Mouse (Mus musculus) intestine, postnatal 0 days (tissue): ENCODE measurements at regions not wholly inside any gene's neighbourhood (a gene's known extent, or its start where the extent isn't known, plus 50 kb on each side); places are given as distances from the start of the nearest gene placed in this dataset.

Experiments used
- ATAC-seq: fragments of 200-750 bp; cut with Nextera tagmentation; 2 replicates; pipeline ENCODE4 v1.8.0; 2017; ENCODE audit warnings: mild to moderate bottlenecking, moderate TSS enrichment, moderate library complexity
- H3K27ac ChIP-seq: fragments of 300-500 bp; sonication (generic); 2 replicates; pipeline ENCODE4 v1.5.1; 2014; ENCODE audit warnings: mild to moderate bottlenecking, low read depth, low read length, moderate library complexity
- H3K27me3 ChIP-seq: fragments of 300-500 bp; sonication (generic); replicated peaks from 2 replicates; pipeline ENCODE4 v1.6.1; 2014; ENCODE audit warnings: low read length, mixed read lengths; ENCODE audit not compliant: control insufficient read depth, insufficient read depth
- H3K36me3 ChIP-seq: fragments of 300-500 bp; sonication (generic); 2 replicates; pipeline ENCODE4 v1.6.1; 2014; ENCODE audit warnings: mild to moderate bottlenecking, moderate library complexity; ENCODE audit not compliant: control insufficient read depth, insufficient read depth
- H3K4me1 ChIP-seq: fragments of 300-500 bp; sonication (generic); replicated peaks from 2 replicates; pipeline ENCODE4 v1.6.1; 2014; ENCODE audit warnings: antibody characterized with exemption, low read length, mixed read lengths; ENCODE audit not compliant: control insufficient read depth, insufficient read depth
- H3K4me2 ChIP-seq: fragments of 300-500 bp; sonication (generic); replicated peaks from 2 replicates; pipeline ENCODE4 v1.6.1; 2014; ENCODE audit warnings: low read depth, mild to moderate bottlenecking, moderate library complexity
- H3K4me3 ChIP-seq: fragments of 300-500 bp; sonication (generic); 2 replicates; pipeline ENCODE4 v1.5.1; 2014; ENCODE audit warnings: low read depth, low read length
- H3K9ac ChIP-seq: fragments of 300-500 bp; sonication (generic); 2 replicates; pipeline ENCODE4 v1.6.1; 2014; ENCODE audit warnings: mild to moderate bottlenecking, low read depth, low read length
- H3K9me3 ChIP-seq: fragments of 300-500 bp; sonication (generic); 2 replicates; pipeline ENCODE4 v1.6.1; 2016; ENCODE audit warnings: mixed run types; ENCODE audit not compliant: control insufficient read depth
- CTCF ChIP-seq: sonication (generic); IDR thresholded peaks from 2 replicates; pipeline ENCODE4 v1.5.1; 2016; ENCODE audit warnings: low read depth, mild to moderate bottlenecking, control low read depth, antibody characterized with exemption, moderate library complexity
- WGBS: fragments of 180-500 bp; shearing (Covaris S2); extraction: QIAGEN DNeasy Blood & Tissue Kit; methylation state at CpG from one replicate; pipeline ENCODE4 v1.1.7; 2014; 5-methylcytosine and 5-hydroxymethylcytosine counted together

DNA sequence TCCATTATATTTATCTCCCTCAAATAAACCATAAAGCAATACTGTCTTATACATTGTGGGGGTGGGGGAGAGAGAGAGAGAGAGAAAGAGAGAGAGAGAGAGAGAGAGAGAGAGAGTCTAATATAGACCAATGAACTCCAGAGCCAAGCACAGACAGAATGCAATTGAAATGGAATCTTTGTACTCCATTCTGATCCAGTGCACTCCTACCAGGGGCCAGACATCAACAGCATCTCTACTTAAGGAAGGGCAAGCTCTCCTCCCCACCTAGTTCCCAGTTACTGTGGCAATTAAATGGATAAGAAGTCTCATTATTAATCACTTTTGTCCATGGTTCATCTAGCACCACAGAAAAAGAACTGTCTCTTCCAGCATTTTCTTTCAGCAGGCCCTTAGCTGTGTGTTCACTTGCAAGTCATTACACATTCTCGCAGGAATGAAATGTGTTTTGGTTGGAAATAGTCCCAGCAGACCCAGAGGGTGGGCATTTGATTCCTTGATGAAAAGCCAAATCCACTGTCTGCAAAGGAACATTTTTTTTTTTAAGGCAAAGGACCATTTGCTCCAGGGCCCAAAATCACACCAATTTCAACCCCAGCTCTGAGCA lies 73.8 kb upstream of the Col1a2 start:
- TF ChIP-seq CTCF: no peak
- H3K27ac ChIP-seq: no peak overlapping the region
- no peak overlapping the region for H3K4me2 ChIP-seq
- no peak for ATAC-seq
- H3K4me1 ChIP-seq: no peaks in the 10 kb centered on the region
- H3K36me3 ChIP-seq: no peaks in the 10 kb centered on the region
- 80% methylated on average over 1 of the region's 1 CpGs for WGBS
- H3K27me3 ChIP-seq: no peaks in the 10 kb centered on the region
- H3K9ac ChIP-seq: no peak overlapping the region
- H3K4me3 ChIP-seq: no peak overlapping the region
- H3K9me3 ChIP-seq: no peaks in the 10 kb centered on the region

GRCm38 (mm10) chr6:4432192-4432591 lies 72.4 kb upstream of the Col1a2 start:
- no peaks in the 10 kb centered on the region for H3K36me3 ChIP-seq
- no peak overlapping the region for H3K4me2 ChIP-seq
- no peak for TF ChIP-seq CTCF
- H3K4me1 ChIP-seq: no peaks in the 10 kb centered on the region
- no peak overlapping the region for H3K27ac ChIP-seq
- 81% methylated on average over 8 of the region's 8 CpGs for WGBS
- ATAC-seq: no peak
- H3K9ac ChIP-seq: no peak overlapping the region
- no peaks in the 10 kb centered on the region for H3K27me3 ChIP-seq
- H3K9me3 ChIP-seq: no peaks in the 10 kb centered on the region
- H3K4me3 ChIP-seq: no peak overlapping the region

GRCm38 (mm10) chr6:4436439-4436838 lies 68.2 kb upstream of the Col1a2 start:
- Histone ChIP-seq H3K9ac (no peak overlapping the region), H3K27me3 (no peaks in the 10 kb centered on the region), H3K27ac (no peak overlapping the region), H3K4me3 (no peak overlapping the region), H3K4me2 (no peak overlapping the region), H3K36me3 (no peaks in the 10 kb centered on the region), H3K4me1 (no peaks in the 10 kb centered on the region), H3K9me3 (no peaks in the 10 kb centered on the region)
- no peak for TF ChIP-seq CTCF
- ATAC-seq: no peak
- 51% methylated on average over 4 of the region's 4 CpGs for WGBS

- TF ChIP-seq CTCF: no peak
- H3K4me3 ChIP-seq: no peak overlapping the region
- 72% methylated on average over 1 of the region's 1 CpGs for WGBS
- no peak overlapping the region for H3K9ac ChIP-seq
- H3K27ac ChIP-seq: no peak overlapping the region
- no peaks in the 10 kb centered on the region for H3K9me3 ChIP-seq
- H3K36me3 ChIP-seq: no peaks in the 10 kb centered on the region
- H3K27me3 ChIP-seq: no peaks in the 10 kb centered on the region
- ATAC-seq: no peak
- H3K4me1 ChIP-seq: no peaks in the 10 kb centered on the region
- H3K4me2 ChIP-seq: no peak overlapping the region
Observed at GRCm38 (mm10) chr6:4436874-4437273, 67.7 kb upstream of the Col1a2 start.

GRCm38 (mm10) chr6:4441618-4442167 lies 62.9 kb upstream of the Col1a2 start:
- WGBS: 51% methylated on average over 4 of the region's 4 CpGs
- no peaks in the 10 kb centered on the region for H3K36me3 ChIP-seq
- no peaks in the 10 kb centered on the region for H3K27me3 ChIP-seq
- TF ChIP-seq CTCF: no peak
- H3K9me3 ChIP-seq: no peaks in the 10 kb centered on the region
- H3K4me2 ChIP-seq: no peak overlapping the region
- ATAC-seq: no peak
- no peaks in the 10 kb centered on the region for H3K4me1 ChIP-seq
- no peak overlapping the region for H3K27ac ChIP-seq
- H3K4me3 ChIP-seq: no peak overlapping the region
- no peak overlapping the region for H3K9ac ChIP-seq

DNA sequence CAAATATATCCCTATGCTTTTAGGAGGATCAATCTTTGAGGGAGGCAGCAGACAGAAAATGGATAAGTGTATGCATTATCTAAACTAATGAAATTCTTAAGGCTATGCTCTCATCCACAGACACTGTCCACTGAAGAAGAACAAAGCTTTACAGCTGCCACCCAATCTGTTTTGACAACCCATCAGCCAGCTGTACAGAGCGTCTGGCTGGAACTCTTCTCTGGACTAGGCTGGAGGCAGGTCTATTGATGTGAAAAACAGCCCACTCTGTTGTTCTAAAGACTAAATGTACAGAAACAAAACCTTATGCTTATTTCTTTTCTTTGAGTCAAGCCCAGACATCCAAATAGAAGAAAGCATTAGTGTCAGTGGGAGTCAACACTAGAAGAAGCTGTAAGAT lies 58.7 kb upstream of the Col1a2 start:
- Histone ChIP-seq H3K27me3 (no peaks in the 10 kb centered on the region), H3K9ac (no peak overlapping the region), H3K4me3 (no peak overlapping the region), H3K4me1 (no peaks in the 10 kb centered on the region), H3K36me3 (no peaks in the 10 kb centered on the region), H3K4me2 (no peak overlapping the region), H3K27ac (no peak overlapping the region), H3K9me3 (no peaks in the 10 kb centered on the region)
- ATAC-seq: no peak
- 72% methylated on average over 1 of the region's 1 CpGs for WGBS
- no peak for TF ChIP-seq CTCF
